Mouse (Mus musculus) urinary bladder, postnatal 25 days (tissue): ENCODE data around the gene Kctd20.

ENCODE experiments used
- DNase-seq: peaks from one replicate; pipeline ENCODE4 v3.0.0; 2022; ENCODE audit warnings: low spot score

Kctd20 gene

DNA sequence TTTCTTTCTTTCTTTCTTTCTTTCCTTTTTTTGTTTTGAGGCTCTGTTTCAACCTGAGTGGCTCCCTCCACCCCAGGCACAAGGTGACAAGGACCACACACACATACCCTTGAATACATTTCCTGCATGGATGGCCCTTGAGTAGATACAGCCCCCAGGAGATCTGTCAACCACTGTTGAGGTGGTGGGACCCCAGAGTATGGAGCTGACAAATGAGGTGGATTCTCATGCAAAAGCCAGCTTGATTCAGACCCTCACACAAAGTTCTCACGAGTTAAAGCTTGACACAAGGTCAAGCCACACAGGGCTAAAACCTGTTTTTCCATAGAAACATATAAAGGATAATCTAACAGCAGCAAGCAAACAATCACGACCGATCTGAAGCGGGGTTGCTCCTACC is 19.5 kb upstream of the Kctd20 start:
- DNase-seq, result no peak

DNA sequence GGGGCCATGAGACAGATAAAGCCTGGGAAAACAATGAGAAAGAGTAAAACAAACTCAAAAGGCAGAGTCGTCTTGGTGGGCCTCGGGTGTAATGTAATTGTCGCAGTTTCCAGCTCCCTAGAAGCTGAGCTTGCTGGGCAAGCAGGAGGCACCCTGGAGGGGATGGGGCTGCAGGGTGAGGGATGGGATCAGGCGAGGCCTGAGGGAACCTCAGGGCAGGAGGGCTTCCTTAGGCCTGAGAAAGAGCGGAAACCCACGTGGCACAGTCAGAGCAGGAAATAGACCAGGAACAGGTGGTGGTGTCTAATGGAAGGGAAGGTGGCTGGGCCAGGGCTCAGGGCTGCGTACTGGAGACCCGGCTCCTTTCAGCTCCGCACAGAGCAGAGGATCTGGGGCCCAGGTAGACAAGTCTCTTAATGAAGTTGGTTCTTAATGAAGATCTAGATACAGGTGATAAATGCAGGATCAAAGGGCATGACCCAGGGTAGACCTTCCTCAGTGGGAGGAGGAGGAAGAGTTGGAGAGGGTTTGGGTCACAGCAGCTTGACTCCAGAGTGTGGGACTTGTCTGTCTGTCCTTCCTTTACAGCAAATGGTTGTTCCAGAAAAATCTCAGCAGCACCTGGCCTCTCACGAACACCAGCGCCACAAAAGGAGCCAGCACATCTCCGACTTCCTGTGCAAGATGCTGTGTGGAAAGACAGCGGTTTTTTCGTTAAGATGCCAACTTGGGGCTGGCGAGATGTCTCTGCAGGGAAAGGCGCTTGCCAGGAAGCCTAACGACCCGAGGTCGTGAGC is 17.4 kb upstream of the Kctd20 start:
- no peak for DNase-seq

DNA sequence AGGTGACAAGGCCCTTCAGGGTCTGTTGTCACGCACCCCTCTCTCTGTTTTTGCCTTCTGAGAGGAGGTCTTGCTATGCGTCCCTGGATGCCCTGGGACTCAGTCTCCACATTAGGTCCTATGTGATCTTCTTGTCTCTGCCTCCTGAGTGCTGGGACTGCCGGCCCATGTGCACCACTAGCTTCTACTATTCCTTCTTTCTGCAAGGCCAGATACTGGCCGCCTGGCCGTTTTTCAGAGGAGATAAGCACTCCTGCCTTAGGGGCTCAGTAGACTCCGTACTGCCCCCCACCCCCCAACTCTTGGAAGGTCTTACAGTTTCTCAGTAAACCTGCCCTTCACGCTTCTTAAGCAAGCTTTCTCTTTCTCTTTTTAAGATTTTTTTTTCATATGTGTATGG is 15.6 kb upstream of the Kctd20 start:
- DNase-seq, result no peak

DNA sequence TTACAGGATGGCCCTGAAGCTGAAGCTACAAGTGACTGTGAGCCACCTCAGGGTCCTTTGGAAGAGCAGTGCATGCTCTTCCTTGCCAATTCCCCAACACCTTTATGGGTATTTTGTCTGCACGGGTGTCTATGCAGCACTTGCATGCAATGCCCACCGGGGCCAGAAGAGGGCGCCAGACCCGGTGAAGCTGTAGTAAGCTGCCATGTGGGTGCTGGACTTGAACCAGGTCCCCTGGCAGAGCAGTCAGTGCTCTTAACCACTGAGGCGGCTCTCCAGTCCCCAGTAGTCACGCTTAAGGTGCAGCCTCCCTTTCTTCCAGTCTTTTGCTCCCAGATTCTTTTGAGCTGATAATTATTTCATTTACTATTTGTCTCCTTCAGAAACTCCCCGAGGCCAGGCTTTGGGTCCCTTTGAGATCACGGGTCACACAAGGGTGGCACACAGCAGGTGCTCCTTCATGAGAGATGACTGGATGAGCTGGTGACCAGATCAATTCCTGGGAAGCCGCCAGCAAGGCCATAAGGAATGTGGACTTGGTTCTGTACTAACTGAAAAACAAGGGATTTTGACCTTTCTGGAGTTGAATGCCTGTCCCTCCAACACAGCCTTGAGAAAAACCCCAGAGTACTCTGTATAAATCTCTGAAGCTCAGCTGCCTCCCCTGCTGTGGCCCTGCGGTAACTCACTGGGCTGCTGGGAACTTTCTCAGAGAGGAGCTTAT is 15.0 kb upstream of the Kctd20 start:
- no peak for DNase-seq

DNA sequence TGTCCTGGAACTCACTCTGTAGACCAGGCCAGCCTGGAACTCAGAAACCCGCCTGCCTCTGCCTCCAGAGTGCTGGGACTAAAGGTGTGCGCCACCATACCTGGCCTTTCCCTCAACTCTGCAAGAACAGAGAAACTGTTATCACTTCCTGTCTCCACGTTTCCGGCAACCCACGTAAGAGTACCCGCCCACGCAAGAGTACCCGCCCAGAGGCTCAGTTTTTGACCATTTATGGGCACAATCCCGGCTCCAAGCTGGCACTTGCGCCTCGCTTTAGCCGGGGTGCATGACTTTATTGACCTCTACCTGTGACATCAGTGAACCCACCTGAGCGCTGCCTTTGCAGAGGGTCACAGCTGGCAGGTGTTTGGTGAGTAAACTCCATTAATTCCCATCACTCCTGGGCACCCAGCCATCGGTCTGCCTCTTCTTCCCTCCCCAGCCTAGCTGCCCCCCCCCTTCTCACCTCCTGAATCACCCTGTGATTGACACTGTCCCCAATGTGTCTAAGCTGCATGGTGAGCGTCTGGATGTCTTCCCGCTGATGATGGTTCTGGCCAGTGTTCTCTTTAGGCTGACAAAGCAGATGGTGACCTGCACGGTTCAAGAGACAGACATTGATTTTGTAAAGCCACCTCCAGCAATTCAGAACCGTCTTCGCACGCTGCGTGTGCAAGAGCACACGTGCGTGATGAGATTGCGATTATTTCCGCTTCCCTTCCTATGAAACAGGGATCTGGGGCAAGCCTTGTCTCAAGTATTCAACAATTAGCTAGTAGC is 10.8 kb upstream of the Kctd20 start:
- DNase-seq, result no peak

DNA sequence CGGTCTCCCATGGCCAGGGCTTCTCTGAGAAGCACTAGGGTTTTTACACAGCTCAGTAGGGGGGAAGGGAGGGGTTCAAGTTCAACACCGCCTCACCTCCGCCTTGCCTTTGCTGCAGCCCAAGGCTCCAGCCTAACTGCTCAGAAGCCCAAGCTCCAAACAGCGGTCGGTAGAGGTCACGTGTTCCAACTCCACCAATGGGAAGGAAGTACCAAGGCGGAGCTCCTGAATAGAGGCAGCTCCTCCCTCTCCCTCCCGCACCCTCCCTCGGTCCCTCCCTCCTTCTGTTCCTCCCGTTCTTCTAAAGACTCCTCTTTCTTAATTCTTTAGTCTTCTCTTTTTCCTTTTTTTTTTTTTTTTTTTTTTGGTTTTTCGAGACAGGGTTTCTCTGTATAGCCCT is 9.6 kb upstream of the Kctd20 start:
- DNase-seq, result no peak

DNA sequence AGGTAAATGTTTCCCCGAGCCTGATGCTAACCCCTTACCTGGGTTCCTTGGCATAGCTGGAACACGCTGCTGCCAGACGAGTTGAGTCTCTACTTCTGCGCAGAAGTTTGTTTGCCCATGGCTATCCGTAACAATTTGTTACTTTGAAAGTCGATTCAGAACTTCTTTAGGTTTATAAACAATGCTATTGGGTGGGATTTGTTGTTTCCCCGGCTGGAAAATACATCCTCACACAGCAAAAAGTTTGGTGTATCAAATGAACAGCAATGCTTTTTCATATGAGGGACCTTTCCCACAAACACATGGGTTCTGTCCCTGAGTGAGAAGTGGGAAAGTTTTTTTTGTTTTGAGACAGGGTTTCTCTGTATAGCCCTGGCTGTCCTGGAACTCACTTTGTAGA is 8.0 kb upstream of the Kctd20 start, which contains the start of gene Pxt1:
Gene Pxt1 (minus strand): TSS at position 101 of the 400 bp plus-strand sequence.
- DNase-seq, result no peak

DNA sequence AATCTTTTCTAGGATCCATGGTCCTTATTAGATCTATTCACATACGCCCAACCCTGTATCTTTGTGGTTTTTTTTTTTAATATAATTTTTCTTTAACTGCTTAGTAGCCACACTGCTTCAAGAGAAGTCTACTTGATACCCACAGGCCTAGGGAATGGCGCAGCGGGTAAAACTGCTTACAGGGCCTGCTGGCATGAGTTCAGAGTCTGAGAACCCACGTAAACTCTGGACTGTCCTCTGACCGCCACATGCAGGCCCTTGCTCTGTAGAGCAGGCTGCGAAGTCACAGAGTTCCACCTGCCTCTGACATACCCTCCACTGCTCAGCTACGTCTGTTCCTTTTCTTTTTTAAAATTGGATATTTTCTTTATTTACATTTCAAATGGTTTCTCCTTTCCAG is 7.3 kb upstream of the Kctd20 start:
- DNase-seq, result no peak

DNA sequence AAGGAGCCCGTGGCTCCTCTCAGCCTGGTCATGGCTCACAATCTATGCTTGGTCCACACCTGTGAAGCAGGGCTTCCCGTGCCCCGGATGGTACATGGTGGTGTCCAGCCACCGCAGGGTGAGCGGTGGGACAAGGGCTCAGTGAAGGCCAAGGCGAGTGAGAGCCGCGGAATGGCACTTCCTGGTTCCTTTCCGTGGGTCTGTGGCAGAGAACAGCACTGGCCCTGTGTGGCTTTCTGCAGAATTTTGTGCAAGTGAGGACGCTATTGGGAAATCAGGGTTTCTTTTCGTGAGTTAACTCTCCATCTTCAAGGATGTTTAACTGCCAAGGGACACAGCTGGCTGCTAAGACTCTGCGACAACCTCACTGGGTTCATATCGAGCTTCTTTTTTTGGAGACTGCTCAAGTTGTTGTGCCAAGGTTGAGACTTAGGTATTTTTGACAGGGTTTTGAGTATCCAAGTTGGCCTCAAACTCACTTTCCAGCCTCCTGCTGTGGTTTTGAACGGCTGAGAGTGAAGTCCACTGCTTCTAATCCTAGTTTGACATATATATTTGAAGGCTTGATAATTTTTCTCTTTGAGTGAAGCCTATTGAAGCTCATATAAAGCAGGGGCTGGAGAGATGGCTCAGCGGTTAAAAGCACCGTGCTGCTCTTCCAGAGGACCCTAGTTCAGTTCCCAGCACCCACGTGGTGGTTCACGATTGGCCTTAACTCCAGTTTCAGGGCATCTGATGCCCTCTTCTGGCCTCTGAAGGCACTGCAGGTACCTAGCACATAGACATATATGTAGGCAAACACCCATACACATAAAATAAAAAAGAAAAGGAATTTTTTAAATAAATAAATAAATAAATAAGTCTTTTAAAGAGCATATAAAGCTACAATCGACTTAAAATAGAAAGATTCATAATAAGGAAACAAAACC is 4.5 kb upstream of the Kctd20 start:
- DNase-seq, result no peak

DNA sequence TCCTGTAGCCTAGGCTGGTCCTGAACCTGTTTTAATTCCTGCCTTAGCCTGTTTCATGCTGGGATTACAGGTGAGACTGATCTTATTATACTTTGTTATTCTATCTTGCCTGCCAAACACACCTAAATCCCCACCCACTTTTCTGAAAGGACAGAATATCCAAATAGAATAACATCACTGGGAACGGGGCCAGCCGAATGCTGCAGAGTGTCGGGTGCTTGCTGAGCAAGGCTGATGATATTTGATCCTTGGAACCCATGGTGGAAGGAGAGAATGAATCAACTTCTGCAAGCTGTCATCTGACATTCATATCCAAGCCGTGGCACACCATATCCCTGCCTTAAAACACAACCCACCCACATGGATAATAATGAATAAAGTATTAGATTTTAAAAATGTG is 3.1 kb upstream of the Kctd20 start:
- no peak for DNase-seq

DNA sequence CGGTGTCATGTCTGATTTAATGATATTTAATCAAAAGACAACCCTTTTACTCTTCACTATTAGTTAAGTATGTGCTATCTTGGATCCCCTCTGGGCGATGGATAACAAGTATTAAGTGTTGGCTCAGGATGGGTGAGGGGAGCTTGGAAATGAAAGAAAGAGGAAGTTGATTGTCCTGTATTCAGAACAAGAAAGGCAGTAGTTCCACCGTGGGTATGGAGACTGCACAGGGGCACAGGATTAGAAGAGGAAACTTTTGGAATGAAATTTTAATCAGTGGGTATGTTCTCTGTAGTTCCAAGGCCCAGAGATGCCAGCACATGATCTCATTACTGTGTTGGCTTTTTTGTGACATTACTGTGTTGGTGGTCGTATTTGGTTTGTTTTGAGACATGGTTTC is 999 bp upstream of the Kctd20 start:
- no peak for DNase-seq

DNA sequence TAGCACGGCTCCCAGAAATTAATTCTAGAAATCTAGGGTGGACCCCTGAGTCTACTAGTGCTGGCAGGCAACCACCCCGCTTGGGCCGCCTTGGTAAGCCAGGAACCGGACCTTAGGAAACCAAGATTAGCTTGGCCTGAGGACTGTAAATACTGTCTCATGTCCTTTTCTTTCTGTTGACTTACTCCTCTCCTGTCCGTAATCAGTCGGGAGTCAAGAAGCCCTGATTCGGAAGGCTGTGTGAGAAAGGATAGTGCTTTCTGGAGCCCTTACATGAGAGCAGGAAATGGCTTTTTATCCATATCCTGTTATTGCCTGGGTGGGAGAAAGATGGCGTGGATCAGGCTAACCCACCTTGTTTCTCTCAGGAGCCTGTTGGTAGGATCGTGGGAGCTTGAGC is 1.5 kb downstream of the Kctd20 start:
- no peak for DNase-seq

DNA sequence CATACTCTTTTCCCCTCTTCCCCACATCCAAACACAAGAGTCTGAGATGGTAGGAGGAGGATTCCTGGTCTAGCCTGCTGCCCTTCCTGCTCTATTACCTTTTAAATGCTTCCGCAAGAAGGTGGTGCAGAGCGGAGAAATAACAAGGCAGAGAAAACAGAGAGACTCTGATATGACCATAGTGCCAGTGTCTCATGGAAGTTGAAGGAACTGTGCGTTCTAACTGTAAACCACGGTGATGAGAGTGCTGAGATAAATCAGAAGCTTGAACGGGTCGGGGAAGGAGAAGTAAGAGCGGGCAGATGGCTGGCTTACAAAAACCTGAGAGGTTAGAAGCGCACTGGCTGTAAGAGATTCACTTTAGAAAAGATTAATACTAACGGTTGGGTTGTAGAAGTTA is 2.7 kb downstream of the Kctd20 start:
- no peak for DNase-seq

DNA sequence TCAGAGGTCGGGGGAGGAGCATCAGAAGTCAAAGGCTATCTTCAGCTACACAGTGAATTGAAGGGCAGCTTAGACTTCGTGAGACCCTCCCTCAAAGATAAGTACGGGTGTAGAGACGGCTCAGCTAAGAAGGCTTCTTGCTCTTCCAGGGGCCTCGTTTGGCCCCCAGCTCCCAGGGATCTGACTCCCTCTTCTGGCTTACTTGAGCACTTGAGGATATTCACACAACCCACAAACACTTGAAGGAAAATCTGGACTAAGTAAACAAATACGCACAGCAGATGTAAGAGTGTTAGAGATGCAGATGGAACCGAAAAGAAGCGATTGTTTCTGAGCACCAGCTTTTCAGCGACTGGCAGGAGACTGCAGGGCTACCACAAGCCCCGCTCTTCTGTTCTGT is 8.8 kb downstream of the Kctd20 start:
- no peak for DNase-seq

DNA sequence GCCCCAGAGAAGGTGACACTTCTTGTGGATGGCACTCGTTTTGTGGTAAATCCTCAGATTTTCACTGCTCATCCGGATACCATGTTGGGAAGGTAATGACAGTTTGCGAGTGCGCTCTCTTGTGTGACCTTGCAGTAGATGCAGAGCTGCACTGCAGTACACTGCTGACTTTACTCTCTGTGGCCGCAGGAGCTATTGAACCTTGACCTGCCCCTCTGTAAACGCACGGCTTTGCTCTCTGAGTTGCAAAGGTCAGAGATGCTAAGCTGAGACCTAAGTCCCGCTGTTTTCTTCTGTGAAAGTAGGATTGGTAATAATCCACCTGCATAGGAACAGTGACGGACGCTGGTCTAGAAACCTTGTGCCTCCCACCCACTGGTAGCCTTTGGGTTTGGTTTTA is 9.8 kb downstream of the Kctd20 start:
- DNase-seq, result no peak

DNA sequence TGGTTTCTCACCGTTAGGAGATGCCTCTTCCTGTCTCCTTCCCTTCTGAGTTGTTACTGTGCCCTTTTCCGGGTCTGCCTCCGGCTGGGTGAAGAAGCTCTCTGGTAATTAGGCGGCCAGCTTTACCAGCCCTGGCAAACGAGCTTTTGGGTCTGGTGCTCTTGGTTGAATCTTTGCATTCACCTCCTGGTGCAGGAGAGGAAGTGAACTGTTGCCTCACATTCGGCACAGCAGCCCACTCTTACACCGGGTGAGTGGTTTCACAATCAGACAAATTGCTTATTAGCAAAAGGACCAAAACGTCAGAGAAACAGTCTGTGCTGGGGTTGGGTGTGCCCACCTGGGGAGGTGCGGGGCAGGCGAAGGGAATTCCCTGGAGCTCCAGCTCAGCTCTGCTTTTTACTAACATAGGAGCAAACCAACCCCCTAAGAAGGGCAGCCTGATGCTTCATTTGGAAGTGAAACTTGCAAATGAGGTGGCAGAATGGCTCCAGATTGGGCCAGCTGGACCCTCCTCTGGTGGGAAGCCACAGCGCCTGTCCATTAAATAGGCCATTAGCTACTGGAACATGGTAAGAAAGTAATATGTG is 15.4 kb downstream of the Kctd20 start:
- DNase-seq, result no peak

DNA sequence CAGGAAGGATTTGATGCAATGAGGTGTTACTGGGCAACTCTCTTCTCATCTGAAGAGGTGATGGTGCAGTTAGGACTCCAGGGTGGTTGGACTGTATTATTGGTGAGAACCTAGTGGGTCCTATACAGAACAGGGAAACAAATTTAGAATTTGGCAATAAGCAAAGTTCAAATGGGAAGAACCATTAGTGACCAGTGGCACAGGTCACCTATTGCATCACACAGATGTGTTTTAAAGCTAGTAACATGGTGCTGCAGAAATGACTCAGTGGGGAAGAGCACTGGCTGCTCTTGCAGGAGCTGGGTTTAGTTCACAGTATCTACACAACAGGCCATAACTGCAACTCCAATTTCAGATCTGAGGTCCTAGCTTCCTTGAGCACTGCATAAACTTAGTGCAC is 18.4 kb downstream of the Kctd20 start:
- no peak for DNase-seq

DNA sequence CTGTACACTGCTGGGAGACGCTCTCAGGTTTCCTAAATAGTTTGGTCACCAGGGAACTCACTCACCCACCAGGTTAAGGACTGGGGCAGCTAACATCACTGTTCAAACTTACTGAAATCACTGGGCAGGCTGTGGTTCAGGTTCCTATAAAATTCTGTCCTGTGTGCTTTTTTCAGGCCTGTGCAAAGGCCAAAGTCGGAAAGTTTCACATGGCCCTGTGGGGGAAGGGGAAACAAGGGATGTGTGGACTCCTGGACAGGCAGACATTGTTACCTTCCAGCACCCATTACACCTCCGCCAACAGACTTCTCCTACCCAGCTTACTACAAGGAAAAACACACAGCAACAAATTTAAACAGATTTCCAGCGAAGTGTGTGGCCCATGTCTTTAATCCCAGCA is 27.3 kb downstream of the Kctd20 start:
- no peak for DNase-seq

DNA sequence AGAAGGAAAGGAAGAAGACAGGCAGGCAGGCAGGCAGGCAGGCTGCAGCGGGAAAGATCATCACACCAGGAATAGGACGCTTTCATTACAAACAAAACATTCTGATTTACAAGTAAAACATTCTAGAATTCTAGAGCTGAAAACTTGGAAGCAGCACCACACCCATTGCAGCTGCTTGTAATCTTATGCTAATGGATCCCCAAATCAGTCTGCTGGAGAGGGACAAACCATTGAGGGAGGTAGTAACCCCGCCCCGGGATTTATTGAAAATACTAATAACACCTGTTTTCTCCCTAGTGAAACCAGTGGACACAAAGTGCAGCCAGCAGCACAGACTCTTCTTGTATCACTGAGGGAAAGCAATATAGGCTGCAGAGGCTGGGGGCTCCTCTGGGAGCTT is 29.3 kb downstream of the Kctd20 start:
- DNase-seq, result no peak

DNA sequence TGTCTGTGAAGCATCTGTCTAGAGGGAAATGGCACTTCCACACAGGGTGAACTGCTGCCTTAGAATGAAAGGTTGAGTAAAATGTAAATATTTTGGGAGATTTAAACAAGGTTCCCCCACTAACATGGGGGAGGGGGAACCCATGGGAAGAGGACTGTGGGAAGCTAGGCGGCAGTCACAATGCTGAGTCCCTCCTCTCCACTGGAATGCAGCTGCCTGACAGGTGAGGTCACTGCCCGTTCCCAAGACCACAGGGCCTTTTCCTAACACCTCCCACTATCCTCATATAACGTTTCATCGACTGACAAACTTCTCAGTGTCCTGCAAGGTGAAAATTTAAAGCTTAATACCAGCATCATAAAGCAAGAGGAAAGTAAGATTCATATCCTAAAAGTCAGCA is 30.8 kb downstream of the Kctd20 start:
- no peak for DNase-seq

DNA sequence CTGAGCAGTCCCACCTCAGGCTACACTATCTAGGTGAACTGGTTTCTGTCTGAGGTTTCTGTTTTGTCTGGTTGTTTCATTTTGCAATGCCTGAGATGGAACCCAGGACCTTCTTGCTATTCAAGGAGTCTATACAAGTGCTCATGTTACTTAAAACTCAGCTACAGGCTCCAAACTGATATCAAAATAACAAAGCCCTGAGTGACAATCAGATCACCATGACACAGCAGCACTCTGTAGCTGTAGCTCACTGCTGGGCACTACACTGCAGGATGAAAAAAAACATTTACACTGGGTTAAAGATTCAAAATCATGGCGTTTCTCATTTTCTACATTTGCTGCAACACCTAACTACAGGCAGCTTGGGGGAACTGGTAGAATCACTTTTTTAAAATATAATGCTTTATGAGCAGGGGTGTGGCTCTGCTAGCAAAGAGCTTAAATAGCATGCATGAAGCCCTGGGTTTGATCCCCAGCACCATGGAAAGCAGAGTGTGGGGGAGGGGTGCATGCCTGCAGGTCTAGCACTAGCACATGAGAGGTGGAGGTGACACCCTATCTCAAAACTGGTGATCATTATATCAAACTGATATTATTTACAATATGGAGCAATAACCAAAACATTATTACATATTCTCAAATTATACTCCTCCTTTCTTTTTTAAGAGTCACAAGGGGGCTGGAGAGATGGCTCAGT is 33.1 kb downstream of the Kctd20 start:
- DNase-seq, result no peak
